Mouse (Mus musculus) hematopoietic stem cell, adult 5-6 weeks (primary cell): Measurements from ENCODE around the gene Tenm3. TPM values are rescaled to one million over a fixed set of nuclear protein-coding genes. Genes with fewer than 3 reads are reported as not detected.

Experiments
- ATAC-seq, 2 experiments: fragments of 125-278 bp in 1 of 2; replicated peaks in 1 of 2; 2 replicates each; pipeline ENCODE4 v1.8.0; 2016 to 2017; ENCODE audit warnings: inconsistent platforms in 2 of 2, mild to moderate bottlenecking in 2 of 2, moderate number of reproducible peaks in 2 of 2, low read depth in 1 of 2, moderate TSS enrichment in 1 of 2; ENCODE audit not compliant: low FRiP score in 2 of 2, poor library complexity in 2 of 2, severe bottlenecking in 2 of 2, insufficient read depth in 1 of 2, low TSS enrichment in 1 of 2
- total RNA-seq: library from RNA; stranded (forward); fragments of 172-1452, 232-1000 nt; gene quantifications from 2 replicates; pipeline ENCODE4 v1.2.3, GENCODE M21; 2017

The Tenm3 gene
- total RNA-seq: 0.06 TPM in 1 of 2 replicates, not detected in the other

DNA sequence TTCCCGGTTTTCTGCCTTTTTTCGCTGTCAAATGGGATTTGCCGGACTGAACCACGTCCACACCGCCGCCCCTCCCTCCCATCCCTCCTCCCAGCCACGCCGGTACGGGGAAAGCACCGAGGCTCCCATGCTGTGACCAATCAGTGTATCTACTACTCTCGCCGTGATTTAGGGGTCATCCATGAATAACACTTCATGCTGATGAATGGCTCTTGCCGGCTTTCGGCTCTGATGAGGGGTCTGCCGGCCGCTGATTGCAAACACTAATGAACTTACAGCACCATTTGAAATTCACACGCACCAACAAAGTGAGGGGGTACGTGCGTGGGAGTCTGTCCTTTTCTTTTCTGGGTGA, at the start of gene Tenm3:
Gene Tenm3, minus strand, starts transcription at position 21 of the 355 bp plus-strand sequence.
- no peak for ATAC-seq

DNA sequence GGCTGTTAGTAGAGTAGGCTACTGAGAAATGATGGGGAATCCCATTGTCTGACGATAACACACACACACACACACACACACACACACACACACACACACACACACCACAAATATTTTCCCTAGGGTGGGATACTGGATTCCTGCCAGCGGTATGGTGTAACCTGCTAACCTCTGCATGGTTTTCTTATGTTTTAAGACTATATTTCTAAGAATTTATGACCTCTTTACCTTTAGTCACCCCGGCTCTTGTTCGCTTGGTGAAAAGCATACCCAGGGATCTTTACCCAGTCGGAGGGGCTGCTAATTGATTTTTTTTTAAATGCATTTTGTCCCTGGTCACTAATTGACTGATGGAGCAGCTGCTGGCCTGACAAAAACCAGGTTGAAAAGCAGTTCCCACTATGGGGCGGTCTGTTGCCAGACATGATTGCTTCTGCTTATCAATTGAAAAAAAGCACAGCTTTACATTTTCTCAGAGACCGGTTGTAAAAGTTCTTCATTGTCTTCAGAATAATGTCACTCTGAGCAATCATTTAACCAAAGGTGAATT, 46.5 kb upstream of the Tenm3 start:
- no peak for ATAC-seq

GRCm38 (mm10) chr8:48884270-48884669, 40.5 kb upstream of the Tenm3 start:
- ATAC-seq: no peak

GRCm38 (mm10) chr8:48880585-48880984, 36.8 kb upstream of the Tenm3 start:
- no peak for ATAC-seq

DNA sequence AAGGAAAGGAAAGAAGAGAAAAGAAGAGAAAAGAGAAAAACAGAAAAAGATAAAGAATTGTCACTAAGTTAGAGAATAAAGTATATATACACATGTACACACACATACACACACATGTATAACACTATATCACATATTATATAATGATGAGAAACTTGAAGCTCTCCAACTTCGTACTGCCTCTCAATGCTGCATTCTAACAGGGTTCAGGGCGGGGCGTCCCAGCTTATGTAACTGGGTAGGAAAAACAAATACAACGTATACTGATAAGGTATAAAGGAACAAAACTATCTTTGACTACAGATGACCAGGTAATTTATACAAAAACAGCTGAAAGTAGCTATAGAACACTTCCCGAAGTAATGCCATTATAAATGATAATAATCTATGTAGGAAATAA, 22.2 kb upstream of the Tenm3 start:
- ATAC-seq: no peak

- ATAC-seq: no peak
These were observed 21.7 kb upstream of the Tenm3 start for GRCm38 (mm10) chr8:48865485-48865884.

GRCm38 (mm10) chr8:48850223-48851010, 6.7 kb upstream of the Tenm3 start:
- no peak for ATAC-seq

GRCm38 (mm10) chr8:48849091-48849616, 5.4 kb upstream of the Tenm3 start:
- ATAC-seq: no peak

- no peak for ATAC-seq
These were observed 1.2 kb upstream of the Tenm3 start for GRCm38 (mm10) chr8:48844961-48845360.

GRCm38 (mm10) chr8:48844370-48844905, 687 bp upstream of the Tenm3 start:
- no peak for ATAC-seq

- peak; percentile 34 to 38; a peak in 2 of 4 replicates for ATAC-seq
These were observed 490 bp downstream of the Tenm3 start for GRCm38 (mm10) chr8:48842991-48843930.

DNA sequence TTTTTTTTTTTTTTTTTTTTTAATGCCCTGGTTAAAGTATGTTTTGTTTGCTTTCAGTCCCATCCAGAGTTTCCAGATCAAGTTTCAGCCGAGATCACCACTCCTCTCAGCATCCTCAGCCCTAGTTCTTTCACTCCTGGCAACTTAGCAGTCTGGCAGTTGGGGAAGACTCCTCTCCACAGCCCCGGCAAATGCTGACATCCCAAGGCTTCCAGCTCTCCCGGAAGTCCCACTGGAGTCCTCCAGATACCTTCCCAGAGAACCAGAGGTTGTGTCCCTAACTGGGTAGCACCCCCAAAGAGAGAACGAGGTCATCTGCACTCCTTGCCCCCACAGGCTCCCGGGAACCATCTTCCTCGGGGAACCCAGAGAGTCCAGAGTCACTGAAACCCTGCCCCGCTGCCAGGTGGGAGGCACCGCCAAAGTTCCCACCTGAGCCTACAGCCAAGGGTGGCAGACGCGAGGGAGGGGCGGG, 1.2 kb downstream of the Tenm3 start:
- peak in 1 of 2 experiments; percentile 15; a peak in 2 of 4 replicates for ATAC-seq

DNA sequence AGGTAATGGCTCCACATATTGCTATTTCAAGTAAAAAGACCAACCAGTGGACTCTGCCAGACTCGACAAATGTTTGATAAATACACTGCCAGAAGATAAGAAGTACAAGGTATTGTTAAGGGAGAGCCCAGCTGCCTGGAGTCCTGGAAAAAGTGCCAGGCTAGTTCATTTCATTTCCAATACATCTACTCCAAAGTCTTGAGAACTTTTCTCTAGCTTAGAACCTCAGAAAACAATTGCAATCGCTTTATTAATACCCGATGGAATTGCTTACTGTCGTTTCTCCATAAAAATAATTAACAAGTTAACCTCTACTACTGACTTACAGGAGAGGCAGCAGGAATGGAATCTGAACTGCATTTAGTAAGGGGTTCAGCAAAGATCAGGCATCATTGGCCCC, 1.7 kb downstream of the Tenm3 start:
- no peak for ATAC-seq

- ATAC-seq: no peak
These were observed 8.0 kb downstream of the Tenm3 start for GRCm38 (mm10) chr8:48835745-48836144.

DNA sequence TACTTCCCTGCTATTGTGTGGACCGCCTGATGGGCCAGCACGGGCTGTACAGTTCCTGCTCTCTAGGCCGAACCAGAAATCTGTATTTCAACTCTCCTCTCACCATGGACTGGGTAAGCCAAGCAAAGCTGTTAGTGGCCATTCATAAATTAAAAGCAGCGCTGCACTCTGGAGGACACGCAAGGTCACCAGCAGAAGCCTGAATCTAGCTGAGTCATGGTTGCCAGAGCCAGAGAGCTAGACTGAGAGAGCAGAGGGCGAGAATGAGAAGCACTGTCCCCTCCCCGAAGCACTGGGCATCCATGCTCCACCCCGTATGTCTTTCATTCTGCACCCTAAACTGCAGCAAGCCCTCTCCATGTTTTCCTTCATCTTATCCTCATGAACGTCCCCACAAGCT, 16.3 kb downstream of the Tenm3 start:
- no peak for ATAC-seq

DNA sequence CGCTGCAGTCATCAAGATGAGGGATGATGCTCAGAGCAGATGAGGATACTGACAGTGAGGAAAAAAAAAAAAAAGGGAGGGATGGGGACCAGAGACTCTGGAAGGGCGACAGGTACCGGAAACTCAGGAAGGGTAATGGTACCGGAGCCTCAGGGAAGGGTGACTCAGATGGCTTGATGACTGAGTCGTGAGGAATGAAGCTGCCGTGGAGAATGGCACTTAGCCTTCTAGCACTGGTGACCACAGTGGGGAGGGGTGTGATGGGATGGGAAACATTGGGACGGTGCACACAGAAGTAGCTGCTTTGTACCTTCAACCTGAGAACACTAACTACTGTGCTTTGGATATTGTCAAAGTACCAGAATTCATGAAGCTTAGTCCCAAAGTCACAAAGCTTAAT, 18.1 kb downstream of the Tenm3 start:
- no peak for ATAC-seq

DNA sequence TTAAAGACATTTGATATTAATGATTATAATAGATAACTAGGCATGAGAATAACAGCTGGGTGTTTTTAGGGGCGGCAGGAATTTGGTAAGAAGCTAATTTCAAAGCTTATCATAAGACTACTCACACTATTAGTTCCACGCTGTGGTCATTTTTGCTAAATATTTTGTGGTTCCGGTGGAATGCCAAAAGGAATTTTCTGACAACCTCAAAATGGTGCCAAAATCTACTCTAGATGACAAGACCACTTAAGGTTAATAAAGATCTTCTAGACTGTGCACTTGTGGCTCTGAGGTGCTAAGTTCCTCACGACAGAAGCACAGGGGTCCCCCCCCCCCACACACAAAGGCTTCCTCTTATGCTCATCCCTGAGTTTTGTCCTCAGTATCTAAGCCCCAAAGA, 21.5 kb downstream of the Tenm3 start:
- ATAC-seq: no peak
